Mouse (Mus musculus) C2C12 (cell line): ENCODE measurements around the gene Arfgap2. TPM values are rescaled to one million over a fixed set of nuclear protein-coding genes. Genes with fewer than 3 reads are reported as not detected.
"Not testable (repeated sequence)": the region's sequence is repeated elsewhere in the genome, so short reads cannot be mapped to it uniquely, and the experiment has no call there.

Source experiments
- H3K27me3 ChIP-seq: one replicate; pipeline ENCODE4 v1.6.1; 2011; ENCODE audit not compliant: control insufficient read depth, insufficient read depth, insufficient read length
- H3K36me3 ChIP-seq: one replicate; pipeline ENCODE4 v1.6.1; 2011; ENCODE audit not compliant: control insufficient read depth, insufficient read depth
- H3K4me3 ChIP-seq: one replicate; pipeline ENCODE4 v1.5.1; 2011; ENCODE audit warnings: mild to moderate bottlenecking, control low read depth; ENCODE audit not compliant: poor library complexity, insufficient read depth, severe bottlenecking
- H3K79me2 ChIP-seq: one replicate; pipeline ENCODE4 v1.6.1; 2011; ENCODE audit not compliant: control insufficient read depth, insufficient read depth
- H3K79me3 ChIP-seq: one replicate; pipeline ENCODE4 v1.6.1; 2011; ENCODE audit warnings: low read depth, control low read depth
- H3ac ChIP-seq: one replicate; pipeline ENCODE3; 2011; ENCODE audit warnings: low read depth; ENCODE audit not compliant: control insufficient read depth, insufficient read length
- CEBPB ChIP-seq: IDR thresholded peaks from one replicate; pipeline ENCODE4 v1.6.1; 2011; ENCODE audit warnings: low read depth, mild to moderate bottlenecking, control low read depth, moderate library complexity
- CTCF ChIP-seq: IDR thresholded peaks from one replicate; pipeline ENCODE4 v1.5.1; 2011; ENCODE audit not compliant: control insufficient read depth, insufficient read depth, insufficient read length
- FOSL1 ChIP-seq: IDR thresholded peaks from one replicate; pipeline ENCODE4 v1.8.0; 2011; ENCODE audit warnings: mild to moderate bottlenecking, low read length; ENCODE audit not compliant: poor library complexity, insufficient read depth, severe bottlenecking
- MAX ChIP-seq: IDR thresholded peaks from one replicate; pipeline ENCODE4 v1.6.1; 2011; ENCODE audit warnings: mild to moderate bottlenecking, control low read depth
- MYOD1 ChIP-seq: IDR thresholded peaks from one replicate; pipeline ENCODE4 v1.6.1; 2011; ENCODE audit warnings: low read depth; ENCODE audit not compliant: control insufficient read depth, insufficient read length
- MYOG ChIP-seq: IDR thresholded peaks from one replicate; pipeline ENCODE4 v1.6.1; 2011; ENCODE audit not compliant: control insufficient read depth, insufficient read length; ENCODE audit errors: extremely low read depth
- USF1 ChIP-seq: IDR thresholded peaks from one replicate; pipeline ENCODE4 v1.6.1; 2011; ENCODE audit warnings: low read depth, mild to moderate bottlenecking, control low read depth, moderate library complexity
- polyA plus RNA-seq: library from polyadenylated mRNA; unstranded; fragments of >200 nt; fragmentation: generic; extraction: Trizol; gene quantifications from one replicate; pipeline ENCODE4 v1.2.1, GENCODE M21; 2012; ENCODE audit warnings: missing spikeins

Gene Arfgap2
- polyA plus RNA-seq, 1 experiment, result 67.5 TPM

DNA sequence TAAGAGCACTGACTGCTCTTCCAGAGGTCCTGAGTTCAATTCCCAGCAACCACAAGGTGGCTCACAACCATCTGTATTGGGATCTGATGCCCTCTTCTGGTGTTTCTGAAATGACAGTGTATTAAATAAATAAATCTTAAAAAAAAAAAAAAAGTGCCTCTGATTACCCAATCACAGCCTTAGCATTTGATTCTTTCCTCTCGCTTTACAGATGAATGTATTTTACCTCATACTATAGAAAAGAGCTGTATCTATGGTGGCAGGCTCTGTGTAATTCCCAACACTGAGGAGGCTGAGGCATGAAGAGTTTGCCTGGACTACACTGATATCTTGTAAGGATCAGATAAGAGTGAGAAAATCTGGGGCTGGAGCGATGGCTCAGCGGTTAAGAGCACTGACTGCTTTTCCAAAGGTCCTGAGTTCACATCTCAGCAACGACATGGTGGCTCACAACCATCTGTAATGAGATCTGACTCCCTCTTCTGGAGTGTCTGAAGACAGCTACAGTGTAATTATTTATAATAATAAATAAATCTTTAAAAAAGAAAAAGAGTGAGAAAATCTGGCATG lies 27.2 kb upstream of the Arfgap2 start:
- not testable (repeated sequence) for H3ac ChIP-seq, H3K27me3 ChIP-seq, H3K79me3 ChIP-seq, H3K36me3 ChIP-seq, H3K79me2 ChIP-seq
- peak overlapping the region; percentile 55 for H3K4me3 ChIP-seq
- peak; percentile 84 for TF ChIP-seq CEBPB

DNA sequence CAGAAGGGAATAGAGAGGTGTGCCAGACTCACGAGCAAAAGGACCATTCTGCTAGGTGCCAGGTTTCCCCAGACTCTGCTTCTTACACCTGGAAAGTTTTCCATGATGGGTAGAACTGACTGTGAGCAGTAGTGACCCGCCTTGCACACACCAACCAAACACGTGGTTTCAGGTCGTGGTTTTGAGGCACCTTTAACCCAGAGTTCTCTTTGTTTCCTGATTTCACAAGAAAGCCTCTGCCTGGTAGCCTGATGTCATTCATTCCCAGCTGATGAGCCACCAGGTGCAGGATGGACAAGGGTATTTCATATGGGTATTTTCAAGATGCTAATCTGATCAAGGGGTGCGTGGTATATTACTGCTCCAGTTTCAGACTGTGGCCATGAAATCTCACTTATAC lies 22.2 kb upstream of the Arfgap2 start:
- TF ChIP-seq MYOG (no peak), MYOD1 (no peak), CTCF (no peak)
- Histone ChIP-seq H3K79me3 (no peaks in the 10 kb centered on the region), H3ac (no peak overlapping the region), H3K27me3 (no peaks in the 10 kb centered on the region), H3K36me3 (no peaks in the 10 kb centered on the region), H3K79me2 (no peaks in the 10 kb centered on the region), H3K4me3 (no peak overlapping the region)

DNA sequence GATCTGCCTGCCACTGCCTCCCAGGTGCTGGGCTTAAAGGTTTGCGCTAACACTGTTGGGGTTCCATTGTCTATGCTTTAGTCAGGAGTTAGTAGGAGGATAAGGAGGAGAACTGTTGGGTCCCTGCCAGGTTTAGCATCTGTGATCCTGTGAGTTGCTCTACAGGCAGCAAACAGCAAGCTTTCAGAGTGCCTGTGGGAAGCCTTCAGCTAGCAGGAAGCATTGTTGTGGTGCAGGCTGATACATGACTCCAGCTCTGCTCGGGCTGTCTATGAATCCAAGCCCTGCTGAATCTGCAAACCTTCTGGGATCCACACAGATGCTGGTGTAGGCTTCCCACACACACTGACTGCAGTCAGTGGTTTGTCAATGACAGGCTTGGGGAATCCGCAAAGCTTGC lies 21.4 kb upstream of the Arfgap2 start:
- Histone ChIP-seq H3K4me3 (no peak overlapping the region), H3ac (no peak overlapping the region), H3K79me2 (no peaks in the 10 kb centered on the region), H3K27me3 (no peaks in the 10 kb centered on the region), H3K79me3 (no peaks in the 10 kb centered on the region), H3K36me3 (no peaks in the 10 kb centered on the region)
- no peak for TF ChIP-seq FOSL1
- TF ChIP-seq CEBPB, result no peak
- no peak for TF ChIP-seq CTCF
- no peak for TF ChIP-seq USF1
- TF ChIP-seq MYOD1, result no peak
- TF ChIP-seq MYOG, result no peak
- no peak for TF ChIP-seq MAX

DNA sequence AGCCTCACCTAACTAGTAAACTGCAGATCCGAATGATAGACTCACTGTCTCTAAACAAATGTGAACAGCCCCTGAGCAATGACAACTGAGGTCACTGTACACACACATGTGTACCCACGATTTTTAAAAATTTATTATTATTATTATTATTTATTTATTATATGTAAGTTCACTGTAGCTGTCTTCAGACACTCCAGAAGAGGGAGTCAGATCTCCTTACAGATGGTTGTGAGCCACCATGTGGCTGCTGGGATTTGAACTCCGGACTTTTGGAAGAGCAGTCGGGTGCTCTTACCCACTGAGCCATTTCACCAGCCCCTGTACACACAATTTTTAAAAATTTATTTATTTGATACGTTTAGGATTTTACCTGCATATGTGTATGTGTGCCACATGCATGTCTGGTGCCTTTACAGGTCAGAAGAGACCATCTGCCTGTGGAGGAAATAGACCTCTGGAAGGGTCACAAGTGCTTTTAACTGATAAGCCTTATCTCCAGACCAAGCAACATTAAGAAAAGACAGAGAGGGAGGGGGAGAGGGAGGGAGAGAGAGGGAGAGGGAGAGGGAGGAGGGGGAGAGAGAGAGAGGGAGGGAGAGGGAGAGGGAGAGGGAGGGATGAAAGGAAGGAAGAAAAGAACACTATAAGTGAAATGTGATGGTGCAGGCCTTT lies 20.1 kb upstream of the Arfgap2 start:
- Histone ChIP-seq H3K79me3 (no peaks in the 10 kb centered on the region), H3K27me3 (no peaks in the 10 kb centered on the region), H3K36me3 (no peaks in the 10 kb centered on the region), H3ac (no peak overlapping the region), H3K79me2 (no peaks in the 10 kb centered on the region), H3K4me3 (no peak overlapping the region)
- TF ChIP-seq MYOD1 (no peak), CEBPB (no peak), MYOG (no peak), CTCF (no peak), USF1 (no peak)

DNA sequence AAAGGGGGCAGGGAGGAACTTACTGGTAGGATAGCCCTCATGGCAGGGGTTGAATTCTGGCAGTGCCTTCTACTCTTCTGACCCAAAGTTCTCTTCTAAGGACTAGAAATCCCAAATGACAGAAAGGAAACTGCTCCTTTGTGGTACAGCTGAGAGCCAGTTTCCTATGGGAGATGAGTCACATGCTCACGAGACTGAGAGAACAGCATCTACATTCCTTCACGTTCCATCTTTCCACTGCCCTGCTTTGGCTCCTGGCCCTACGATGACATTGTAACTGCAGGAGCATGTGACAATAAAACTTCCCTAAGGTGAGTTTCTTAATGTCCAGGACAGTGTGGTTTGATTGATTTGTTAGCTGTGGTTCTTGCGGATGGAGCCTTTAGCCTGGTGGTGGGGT lies 16.4 kb upstream of the Arfgap2 start:
- Histone ChIP-seq H3K79me3 (no peaks in the 10 kb centered on the region), H3K4me3 (no peak overlapping the region), H3ac (no peak overlapping the region), H3K27me3 (no peaks in the 10 kb centered on the region), H3K36me3 (no peaks in the 10 kb centered on the region), H3K79me2 (no peaks in the 10 kb centered on the region)
- TF ChIP-seq MYOD1 (no peak), FOSL1 (no peak), USF1 (peak; percentile 32), CTCF (no peak)

DNA sequence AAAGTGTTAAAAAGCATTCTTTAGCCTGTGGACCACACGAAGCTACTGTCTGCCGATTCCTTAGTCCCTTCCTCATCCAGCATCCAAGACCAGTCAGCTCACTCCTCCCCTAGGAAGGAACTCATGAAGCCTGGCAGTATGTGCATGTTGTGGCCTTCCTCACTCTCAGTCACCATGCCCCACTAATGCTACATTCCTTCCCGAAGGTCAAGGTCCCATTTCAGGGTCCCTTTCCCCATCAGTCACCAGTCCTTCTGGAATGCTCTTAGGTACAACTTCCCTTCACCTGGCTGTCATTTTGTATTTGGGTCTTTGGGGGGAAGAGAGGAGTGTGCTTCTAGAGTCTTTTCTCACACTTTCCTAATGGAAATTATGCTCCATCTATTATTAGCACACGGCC lies 12.8 kb upstream of the Arfgap2 start:
- H3ac ChIP-seq, result no peak overlapping the region
- TF ChIP-seq MYOD1, result no peak
- H3K36me3 ChIP-seq, result no peaks in the 10 kb centered on the region
- no peaks in the 10 kb centered on the region for H3K79me3 ChIP-seq
- H3K4me3 ChIP-seq, result no peak overlapping the region
- H3K27me3 ChIP-seq, result no peaks in the 10 kb centered on the region
- no peaks in the 10 kb centered on the region for H3K79me2 ChIP-seq

DNA sequence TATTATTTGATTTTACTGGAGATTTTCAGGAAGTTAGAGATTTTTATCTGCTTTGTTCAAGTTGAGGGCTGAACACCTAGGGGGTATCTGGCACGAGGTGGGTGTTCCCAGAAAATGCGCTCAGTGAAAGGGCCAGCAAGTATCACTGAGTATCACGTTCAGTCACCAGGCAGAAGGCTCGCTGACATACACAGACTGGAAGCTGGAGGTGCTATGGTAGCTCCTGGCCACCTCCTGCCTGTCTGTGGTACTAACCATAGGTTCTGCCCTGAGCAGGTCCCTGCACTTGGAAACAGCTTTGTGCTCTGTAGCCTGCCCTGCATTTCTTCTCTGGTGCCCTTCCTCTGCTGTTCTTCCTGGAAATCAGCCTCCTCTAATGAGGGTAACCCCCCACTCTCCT lies 12.3 kb upstream of the Arfgap2 start:
- Histone ChIP-seq H3K4me3 (no peak overlapping the region), H3K79me3 (no peaks in the 10 kb centered on the region), H3ac (no peak overlapping the region), H3K36me3 (no peaks in the 10 kb centered on the region), H3K27me3 (no peaks in the 10 kb centered on the region), H3K79me2 (no peaks in the 10 kb centered on the region)
- TF ChIP-seq CEBPB (no peak), MYOG (no peak), FOSL1 (no peak), CTCF (no peak), MYOD1 (no peak), USF1 (no peak)
